In genomic region chr9:21706586-21707265, GRCm38 (mm10) we compare ENCODE assay signal across 16 mouse cellular contexts. TPM values are rescaled to one million over a fixed set of nuclear protein-coding genes. Genes with fewer than 3 reads are reported as not detected.
A peak's percentile ranks its signal among the peaks of the same experiment; 100 is the strongest.
DNase-seq lines count a peak whose midpoint lies in the region; ATAC-seq and TF ChIP-seq lines count a peak whose summit lies in the region.
"Had no signal": no experiment of that assay in that cellular context is flagged by ENCODE, and none has a peak within 500 bp of the region (broad histone marks: within the 10 kb centered on the region; RNA-seq: fewer than 3 reads in every experiment).

No protein-coding gene starts in this region.

- 90% methylated on average over 8 of the region's 8 CpGs for WGBS in forebrain, embryonic 12.5 days
- WGBS in forebrain, postnatal 0 days: 86% methylated on average over 8 of the region's 8 CpGs

- H3K9ac ChIP-seq in forebrain, embryonic 12.5 days: no peak overlapping the region
- no peak overlapping the region for H3K9ac ChIP-seq in forebrain, postnatal 0 days
- H3K9ac ChIP-seq: limb, embryonic 13.5 days had no signal

- H3K4me1 ChIP-seq in forebrain, embryonic 12.5 days: no peaks in the 10 kb centered on the region
- H3K4me1 ChIP-seq in forebrain, postnatal 0 days (ENCODE audit: insufficient read depth): no peaks in the 10 kb centered on the region
- H3K4me1 ChIP-seq: heart, embryonic 10.5 days; limb, embryonic 13.5 days had no signal

- H3K4me2 ChIP-seq in forebrain, embryonic 12.5 days: no peak overlapping the region
- no peak overlapping the region for H3K4me2 ChIP-seq in forebrain, postnatal 0 days (ENCODE audit: low read depth)
- H3K4me2 ChIP-seq: limb, embryonic 13.5 days had no signal

- peaks cover 79% of the 10 kb centered on the region for H3K36me3 ChIP-seq in forebrain, embryonic 12.5 days (replicated peaks)
- peaks cover 49% of the 10 kb centered on the region for H3K36me3 ChIP-seq in forebrain, postnatal 0 days (ENCODE audit: insufficient read depth)

- DNase-seq in forebrain, postnatal 0 days: no peak
- peak; percentile 53 to 57 for DNase-seq in kidney, adult 8-10 months
- no peak for DNase-seq in kidney, postnatal 4 days
- peak; percentile 68 for DNase-seq in R1 (ENCODE audit: low read depth, low spot score)
- DNase-seq in kidney, postnatal 36 days: peak; percentile 55 to 65
- DNase-seq in spleen, postnatal 4 days (ENCODE audit: low spot score in 2 of 2): no peak
- DNase-seq in natural killer cell, adult 2 months (ENCODE audit: low spot score in 2 of 2): no peak
- DNase-seq: adrenal gland, adult 2 months; cerebellum, postnatal 25 days; gastrocnemius, adult 2 months; lung, postnatal 36 days; spleen, adult 18-20 months; thymus, adult 18-20 months had no signal

- H3K27me3 ChIP-seq in forebrain, embryonic 12.5 days: no peaks in the 10 kb centered on the region
- no peaks in the 10 kb centered on the region for H3K27me3 ChIP-seq in forebrain, postnatal 0 days (ENCODE audit: insufficient read depth, low read length)
- H3K27me3 ChIP-seq: limb, embryonic 13.5 days had no signal

- TF ChIP-seq CTCF in forebrain, postnatal 0 days (IDR thresholded peaks at IDR 0.05; ENCODE audit: low read depth): no peak

- no peak overlapping the region for H3K27ac ChIP-seq in forebrain, embryonic 12.5 days
- no peak overlapping the region for H3K27ac ChIP-seq in forebrain, postnatal 0 days (ENCODE audit: low read depth, low read length)
- H3K27ac ChIP-seq: gastrocnemius, adult 2 months; heart, embryonic 10.5 days; limb, embryonic 13.5 days had no signal

- ATAC-seq in forebrain, embryonic 12.5 days (ENCODE audit: low FRiP score): 0 out of 2 replicates have a peak, but pooled peaks have one; percentile 27
- ATAC-seq in forebrain, postnatal 0 days: no peak

- H3K4me3 ChIP-seq in forebrain, embryonic 12.5 days (replicated peaks): no peak overlapping the region
- no peak overlapping the region for H3K4me3 ChIP-seq in forebrain, postnatal 0 days (ENCODE audit: low read depth, low read length)
- H3K4me3 ChIP-seq: gastrocnemius, adult 2 months; heart, embryonic 10.5 days; limb, embryonic 13.5 days had no signal

- no peaks in the 10 kb centered on the region; the same call in 1 of the 2 replicates for H3K9me3 ChIP-seq in forebrain, embryonic 12.5 days
- no peaks in the 10 kb centered on the region for H3K9me3 ChIP-seq in forebrain, postnatal 0 days (ENCODE audit: low read length)
- H3K9me3 ChIP-seq: heart, embryonic 10.5 days; limb, embryonic 13.5 days had no signal

RNA-seq across cellular contexts. Expression of gene Ldlr, which starts 16.6 kb away (rescaled TPM):
- 34.1 and 40.3 TPM in 2 replicates for polyA plus RNA-seq in forebrain, embryonic 12.5 days (2016; fragmentation: Nextera tagmentation; extraction: Ambion mirVana)
- 19.1 and 26.8 TPM in 2 replicates for total RNA-seq in forebrain, postnatal 0 days (2014; rRNA removed)
- 6.5 and 11.1 TPM in 2 replicates for polyA plus RNA-seq in forebrain, postnatal 0 days (2015; fragmentation: Nextera tagmentation; extraction: Ambion mirVana)

RNA-seq across cellular contexts. Expression of gene Spc24, which starts 53.4 kb away (rescaled TPM):
- polyA plus RNA-seq in forebrain, embryonic 12.5 days (2016; fragmentation: Nextera tagmentation; extraction: Ambion mirVana): 112 and 118 TPM in 2 replicates
- 7.7 and 8.2 TPM in 2 replicates for total RNA-seq in forebrain, postnatal 0 days (2014; rRNA removed)
- 13.5 and 14.3 TPM in 2 replicates for polyA plus RNA-seq in forebrain, postnatal 0 days (2015; fragmentation: Nextera tagmentation; extraction: Ambion mirVana)

Comparison
In these comparisons a context has a peak if more than half of its experiments do, and no peak if none do; other contexts are left out.
1. DNase-seq: peak in kidney, adult 8-10 months (2 of 2), R1 (single experiment) and kidney, postnatal 36 days (2 of 2); none in forebrain, postnatal 0 days (single experiment), kidney, postnatal 4 days (0 of 2), spleen, postnatal 4 days (0 of 2) and natural killer cell, adult 2 months (0 of 2).